Mouse (Mus musculus): ENCODE measurements around the gene Iqgap2.

DNA sequence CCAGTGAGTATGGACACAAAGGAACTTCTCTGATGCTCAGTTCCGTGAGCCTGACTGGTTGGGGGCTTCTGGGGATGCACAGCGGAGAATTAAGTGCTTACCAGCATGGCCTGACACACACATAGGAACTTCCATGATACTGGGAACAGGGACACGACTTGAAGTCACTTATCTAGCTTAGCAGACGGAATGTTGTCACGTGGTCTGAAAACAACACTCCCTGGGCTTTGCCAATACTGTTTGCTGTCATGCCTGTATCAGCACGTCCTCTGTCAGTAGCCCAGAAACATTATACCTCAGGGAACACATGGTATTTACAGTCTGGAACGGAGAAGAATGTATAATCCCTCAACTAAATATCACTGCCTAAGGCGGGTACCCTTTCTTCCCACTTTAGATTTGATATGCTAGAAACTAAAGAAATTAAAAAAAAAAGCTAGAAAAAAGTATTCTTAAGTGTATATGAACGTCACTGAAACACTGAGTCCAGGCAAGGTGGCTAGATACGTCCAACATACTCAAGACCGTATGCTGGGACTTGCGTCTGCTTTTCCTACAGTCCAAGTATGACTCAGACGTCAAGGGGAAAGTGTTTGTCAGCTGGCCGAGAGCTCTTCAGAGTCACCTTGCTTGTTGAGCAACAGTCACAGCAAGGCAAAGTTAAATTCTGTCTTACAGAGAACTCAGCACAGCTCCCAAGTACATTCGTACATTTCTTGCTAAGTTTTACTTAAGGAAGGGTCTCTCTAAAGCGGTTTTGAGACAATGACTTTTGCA is 280.7 kb downstream of the Iqgap2 start:
- no peak for TF ChIP-seq CTCF (IDR thresholded peaks at IDR 0.05; ENCODE audit: extremely low read depth, insufficient read depth, low read length)
- TF ChIP-seq POLR2A (IDR thresholded peaks at IDR 0.05; ENCODE audit: extremely low read depth, insufficient read depth, low read length) = no peak

Data from cortical plate, adult 2 months (tissue).